Mouse (Mus musculus): ENCODE data around the gene Pcmt1. TPM values are rescaled to one million over a fixed set of nuclear protein-coding genes. Genes with fewer than 3 reads are reported as not detected.

The Pcmt1 gene
- polyA plus RNA-seq, 2 experiments, result 66.5 to 125 TPM

- DNase-seq (ENCODE audit: low spot score) (no peak), ATAC-seq (ENCODE audit: low FRiP score, low read depth) (no peak)
- Histone ChIP-seq H3K9me3 (ENCODE audit: control insufficient read depth, low read length) (no peaks in the 10 kb centered on the region), H3K4me2 (replicated peaks; ENCODE audit: low read depth, low read length, severe bottlenecking) (peak overlapping the region; percentile 99), H3K4me1 (ENCODE audit: control insufficient read depth, insufficient read depth, low read length) (peaks cover 2% of the 10 kb centered on the region; the same call in 1 of the 2 replicates), H3K36me3 (ENCODE audit: control insufficient read depth, insufficient read depth, low read length) (no peaks in the 10 kb centered on the region), H3K9ac (ENCODE audit: low read depth, low read length, severe bottlenecking) (peak overlapping the region; percentile 21; the same call in 1 of the 2 replicates), H3K27me3 (ENCODE audit: control insufficient read depth, insufficient read depth, low read length) (peaks cover 19% of the 10 kb centered on the region), H3K4me3 (replicated peaks; ENCODE audit: low read length) (peak overlapping the region; percentile 66), H3K27ac (replicated peaks; ENCODE audit: low read depth, low read length) (no peak overlapping the region)
- WGBS, result 1% methylated on average over 54 of the region's 54 CpGs
- no peak for TF ChIP-seq POLR2A (IDR thresholded peaks at IDR 0.05; ENCODE audit: borderline replicate concordance, extremely low read depth, insufficient read depth, insufficient read length)
Observed at GRCm38 (mm10) chr10:7590234-7590689, 90.7 kb downstream of the Pcmt1 start.

GRCm38 (mm10) chr10:7589592-7590233, 91.2 kb downstream of the Pcmt1 start, which contains the start of gene Lrp11:
Gene Lrp11 (plus strand): TSS chr10:7589800.
- under 1% methylated on average over 49 of the region's 76 CpGs for WGBS
- peak; percentile 96 for ATAC-seq (ENCODE audit: low FRiP score, low read depth)
- peak; percentile 48; the same call in 1 of the 2 replicates for TF ChIP-seq POLR2A (IDR thresholded peaks at IDR 0.05; ENCODE audit: borderline replicate concordance, extremely low read depth, insufficient read depth, insufficient read length)
- peak; percentile 83 for DNase-seq (ENCODE audit: low spot score)
- Histone ChIP-seq H3K4me2 (replicated peaks; ENCODE audit: low read depth, low read length, severe bottlenecking) (peak within 1 kb of the TSS; percentile 99), H3K4me1 (ENCODE audit: control insufficient read depth, insufficient read depth, low read length) (peaks cover 2% of the 10 kb centered on the region; the same call in 1 of the 2 replicates), H3K27me3 (ENCODE audit: control insufficient read depth, insufficient read depth, low read length) (peaks cover 19% of the 10 kb centered on the region), H3K9me3 (ENCODE audit: control insufficient read depth, low read length) (no peaks in the 10 kb centered on the region), H3K9ac (ENCODE audit: low read depth, low read length, severe bottlenecking) (peak within 1 kb of the TSS; percentile 54), H3K36me3 (ENCODE audit: control insufficient read depth, insufficient read depth, low read length) (no peaks in the 10 kb centered on the region), H3K4me3 (replicated peaks; ENCODE audit: low read length) (peak within 1 kb of the TSS; percentile 66), H3K27ac (replicated peaks; ENCODE audit: low read depth, low read length) (no peak within 1 kb of the TSS)

- H3K36me3 ChIP-seq (ENCODE audit: control insufficient read depth, insufficient read depth, low read length), result no peaks in the 10 kb centered on the region
- TF ChIP-seq POLR2A (IDR thresholded peaks at IDR 0.05; ENCODE audit: borderline replicate concordance, extremely low read depth, insufficient read depth, insufficient read length), result no peak
- H3K4me1 ChIP-seq (ENCODE audit: control insufficient read depth, insufficient read depth, low read length), result peaks cover 2% of the 10 kb centered on the region; the same call in 1 of the 2 replicates
- no peaks in the 10 kb centered on the region for H3K9me3 ChIP-seq (ENCODE audit: control insufficient read depth, low read length)
- WGBS, result 74% methylated on average over 2 of the region's 2 CpGs
- no peak overlapping the region for H3K4me3 ChIP-seq (replicated peaks; ENCODE audit: low read length)
- no peak overlapping the region for H3K9ac ChIP-seq (ENCODE audit: low read depth, low read length, severe bottlenecking)
- ATAC-seq (ENCODE audit: low FRiP score, low read depth) (no peak), DNase-seq (ENCODE audit: low spot score) (no peak)
- H3K4me2 ChIP-seq (replicated peaks; ENCODE audit: low read depth, low read length, severe bottlenecking), result no peak overlapping the region
- no peak overlapping the region for H3K27ac ChIP-seq (replicated peaks; ENCODE audit: low read depth, low read length)
- H3K27me3 ChIP-seq (ENCODE audit: control insufficient read depth, insufficient read depth, low read length), result peaks cover 18% of the 10 kb centered on the region
Observed at GRCm38 (mm10) chr10:7586771-7587170, 94.2 kb downstream of the Pcmt1 start.

GRCm38 (mm10) chr10:7582891-7583557, 97.9 kb downstream of the Pcmt1 start:
- no peak for TF ChIP-seq POLR2A (IDR thresholded peaks at IDR 0.05; ENCODE audit: borderline replicate concordance, extremely low read depth, insufficient read depth, insufficient read length)
- Histone ChIP-seq H3K4me1 (ENCODE audit: control insufficient read depth, insufficient read depth, low read length) (no peaks in the 10 kb centered on the region), H3K36me3 (ENCODE audit: control insufficient read depth, insufficient read depth, low read length) (no peaks in the 10 kb centered on the region), H3K9ac (ENCODE audit: low read depth, low read length, severe bottlenecking) (no peak overlapping the region), H3K27me3 (ENCODE audit: control insufficient read depth, insufficient read depth, low read length) (no peaks in the 10 kb centered on the region), H3K4me2 (replicated peaks; ENCODE audit: low read depth, low read length, severe bottlenecking) (no peak overlapping the region), H3K27ac (replicated peaks; ENCODE audit: low read depth, low read length) (no peak overlapping the region), H3K4me3 (replicated peaks; ENCODE audit: low read length) (no peak overlapping the region), H3K9me3 (ENCODE audit: control insufficient read depth, low read length) (no peaks in the 10 kb centered on the region)
- 44% methylated on average over 7 of the region's 7 CpGs for WGBS
- DNase-seq (ENCODE audit: low spot score) (no peak), ATAC-seq (ENCODE audit: low FRiP score, low read depth) (no peak)

- Histone ChIP-seq H3K4me1 (ENCODE audit: control insufficient read depth, insufficient read depth, low read length) (no peaks in the 10 kb centered on the region), H3K9me3 (ENCODE audit: control insufficient read depth, low read length) (no peaks in the 10 kb centered on the region), H3K9ac (ENCODE audit: low read depth, low read length, severe bottlenecking) (no peak overlapping the region), H3K4me3 (replicated peaks; ENCODE audit: low read length) (no peak overlapping the region), H3K4me2 (replicated peaks; ENCODE audit: low read depth, low read length, severe bottlenecking) (no peak overlapping the region), H3K27me3 (ENCODE audit: control insufficient read depth, insufficient read depth, low read length) (no peaks in the 10 kb centered on the region), H3K27ac (replicated peaks; ENCODE audit: low read depth, low read length) (no peak overlapping the region), H3K36me3 (ENCODE audit: control insufficient read depth, insufficient read depth, low read length) (no peaks in the 10 kb centered on the region)
- DNase-seq (ENCODE audit: low spot score), result no peak
- WGBS, result 40% methylated on average over 11 of the region's 11 CpGs
- no peak for ATAC-seq (ENCODE audit: low FRiP score, low read depth)
- TF ChIP-seq POLR2A (IDR thresholded peaks at IDR 0.05; ENCODE audit: borderline replicate concordance, extremely low read depth, insufficient read depth, insufficient read length), result no peak
Observed at GRCm38 (mm10) chr10:7582157-7582890, 98.6 kb downstream of the Pcmt1 start.
